In genomic region chr7:13023928-13024731, GRCm38 (mm10) we compare ENCODE assay signal across 8 mouse cellular contexts. TPM values are rescaled to one million over a fixed set of nuclear protein-coding genes. Genes with fewer than 3 reads are reported as not detected.
DNase-seq lines count a peak whose midpoint lies in the region; ATAC-seq and TF ChIP-seq lines count a peak whose summit lies in the region.

No protein-coding gene starts in this region.

- H3K9me3 ChIP-seq in embryonic facial prominence, embryonic 13.5 days: no peaks in the 10 kb centered on the region
- no peaks in the 10 kb centered on the region for H3K9me3 ChIP-seq in limb, embryonic 12.5 days
- H3K9me3 ChIP-seq in midbrain, embryonic 14.5 days (ENCODE audit: control insufficient read depth, low read length): no peaks in the 10 kb centered on the region

- 0 out of 2 replicates have a peak, but pooled peaks have one; percentile 15 for TF ChIP-seq CTCF in heart, adult 2 months (IDR thresholded peaks at IDR 0.05)
- no peak for TF ChIP-seq CTCF in kidney, adult 2 months (conservative IDR thresholded peaks at IDR 0.05; ENCODE audit: insufficient read depth, insufficient read length, low read depth, low read length)

- peak overlapping the region; percentile 100 for H3K27ac ChIP-seq in embryonic facial prominence, embryonic 13.5 days
- H3K27ac ChIP-seq in heart, adult 2 months: peak overlapping the region; percentile 98
- peak overlapping the region; percentile 92 for H3K27ac ChIP-seq in kidney, adult 2 months (ENCODE audit: insufficient read depth, low read depth, low read length)
- H3K27ac ChIP-seq in limb, embryonic 12.5 days: peak overlapping the region; percentile 100
- H3K27ac ChIP-seq in midbrain, embryonic 14.5 days (replicated peaks; ENCODE audit: low read depth, low read length): peak overlapping the region; percentile 99

- H3K4me2 ChIP-seq in embryonic facial prominence, embryonic 13.5 days: peak overlapping the region; percentile 98
- peak overlapping the region; percentile 100 for H3K4me2 ChIP-seq in limb, embryonic 12.5 days
- peak overlapping the region; percentile 98 for H3K4me2 ChIP-seq in midbrain, embryonic 14.5 days (ENCODE audit: low read length)

- peak overlapping the region; percentile 99 for H3K9ac ChIP-seq in embryonic facial prominence, embryonic 13.5 days
- peak overlapping the region; percentile 89 for H3K9ac ChIP-seq in heart, adult 2 months (ENCODE audit: low read depth, low read length)
- H3K9ac ChIP-seq in limb, embryonic 12.5 days (replicated peaks): peak overlapping the region; percentile 99
- H3K9ac ChIP-seq in midbrain, embryonic 14.5 days (replicated peaks; ENCODE audit: low read length): peak overlapping the region; percentile 93

- TF ChIP-seq POLR2A in heart, adult 2 months (IDR thresholded peaks at IDR 0.05; ENCODE audit: insufficient read depth, low read depth, low read length): peak; percentile 88
- peak; percentile 73 for TF ChIP-seq POLR2A in kidney, adult 2 months (IDR thresholded peaks at IDR 0.05; ENCODE audit: low read depth, low read length)

- DNase-seq in 416B (ENCODE audit: low read depth): peak; percentile 96
- DNase-seq in adrenal gland, postnatal 4 days (ENCODE audit: low spot score in 2 of 2): peak; percentile 91 to 92
- DNase-seq in heart, adult 2 months: peak; percentile 96 to 98
- DNase-seq in kidney, adult 2 months: peak; percentile 95
- peak; percentile 97 for DNase-seq in midbrain, embryonic 14.5 days
- DNase-seq in spleen, adult 12 weeks (ENCODE audit: low spot score): peak; percentile 97

- intact Hi-C loops in heart, adult 2 months (cut with DNase I): loop anchor here (1.0 kb wide), 2 partner anchors 10 to 14 kb away; partner anchors contain the start of genes Chmp2a and Zbtb45

- WGBS in embryonic facial prominence, embryonic 13.5 days: under 1% methylated on average over 79 of the region's 95 CpGs
- WGBS in heart, adult 2 months: under 1% methylated on average over 84 of the region's 95 CpGs
- WGBS in kidney, adult 2 months: under 1% methylated on average over 87 of the region's 95 CpGs
- under 1% methylated on average over 74 of the region's 95 CpGs for WGBS in limb, embryonic 12.5 days
- WGBS in midbrain, embryonic 14.5 days: under 1% methylated on average over 93 of the region's 95 CpGs

- H3K4me1 ChIP-seq in embryonic facial prominence, embryonic 13.5 days: peaks cover 28% of the 10 kb centered on the region
- H3K4me1 ChIP-seq in heart, adult 2 months (ENCODE audit: control insufficient read depth, insufficient read depth, low read length): peaks cover 6% of the 10 kb centered on the region
- peaks cover 12% of the 10 kb centered on the region for H3K4me1 ChIP-seq in kidney, adult 2 months (ENCODE audit: control insufficient read depth, insufficient read depth, low read length)
- peaks cover 25% of the 10 kb centered on the region for H3K4me1 ChIP-seq in limb, embryonic 12.5 days (replicated peaks)
- peaks cover 28% of the 10 kb centered on the region for H3K4me1 ChIP-seq in midbrain, embryonic 14.5 days (ENCODE audit: control insufficient read depth, insufficient read depth, low read length)

- peaks cover 1% of the 10 kb centered on the region for H3K79me2 ChIP-seq in heart, adult 2 months (replicated peaks; ENCODE audit: control insufficient read depth, insufficient read depth, low read length)

- H3K27me3 ChIP-seq in embryonic facial prominence, embryonic 13.5 days: no peaks in the 10 kb centered on the region
- no peaks in the 10 kb centered on the region for H3K27me3 ChIP-seq in heart, adult 2 months (ENCODE audit: control insufficient read depth, insufficient read depth, low read length)
- no peaks in the 10 kb centered on the region for H3K27me3 ChIP-seq in kidney, adult 2 months (replicated peaks; ENCODE audit: control insufficient read depth, insufficient read depth, low read length)
- H3K27me3 ChIP-seq in limb, embryonic 12.5 days: no peaks in the 10 kb centered on the region
- H3K27me3 ChIP-seq in midbrain, embryonic 14.5 days (ENCODE audit: control insufficient read depth, insufficient read depth, low read length): no peaks in the 10 kb centered on the region

- peaks cover 40% of the 10 kb centered on the region for H3K36me3 ChIP-seq in embryonic facial prominence, embryonic 13.5 days
- peaks cover 9% of the 10 kb centered on the region for H3K36me3 ChIP-seq in heart, adult 2 months (ENCODE audit: control insufficient read depth, insufficient read depth, low read length)
- H3K36me3 ChIP-seq in kidney, adult 2 months (ENCODE audit: control insufficient read depth, insufficient read depth, low read length): peaks cover 2% of the 10 kb centered on the region; the same call in 1 of the 2 replicates
- H3K36me3 ChIP-seq in limb, embryonic 12.5 days: peaks cover 39% of the 10 kb centered on the region
- H3K36me3 ChIP-seq in midbrain, embryonic 14.5 days (ENCODE audit: control insufficient read depth, insufficient read depth, low read length): peaks cover 39% of the 10 kb centered on the region

- ATAC-seq in embryonic facial prominence, embryonic 13.5 days (ENCODE audit: insufficient number of reproducible peaks, insufficient read depth, low FRiP score, low TSS enrichment, low read depth): peak; percentile 89
- peak; percentile 81 for ATAC-seq in limb, embryonic 12.5 days (ENCODE audit: insufficient number of reproducible peaks, insufficient read depth, low FRiP score, low TSS enrichment, low read depth)
- ATAC-seq in midbrain, embryonic 14.5 days (ENCODE audit: low FRiP score, low TSS enrichment): peak; percentile 90

- peak overlapping the region; percentile 92 for H3K4me3 ChIP-seq in embryonic facial prominence, embryonic 13.5 days
- H3K4me3 ChIP-seq in heart, adult 2 months: peak overlapping the region; percentile 100
- peak overlapping the region; percentile 65 for H3K4me3 ChIP-seq in kidney, adult 2 months (ENCODE audit: insufficient read depth, low read depth, low read length)
- peak overlapping the region; percentile 96 for H3K4me3 ChIP-seq in limb, embryonic 12.5 days (replicated peaks)
- peak overlapping the region; percentile 92 for H3K4me3 ChIP-seq in midbrain, embryonic 14.5 days (replicated peaks; ENCODE audit: low read depth, low read length)

- 0 out of 2 replicates have a peak, but pooled peaks have one; percentile 59 for TF ChIP-seq EP300 in heart, adult 2 months (IDR thresholded peaks at IDR 0.05; ENCODE audit: insufficient read depth, low read depth, low read length)

RNA-seq across cellular contexts. Expression of gene Chmp2a, which starts 10.5 kb away (rescaled TPM):
- total RNA-seq in adrenal gland, postnatal 4 days (2021): 100 to 1,000 TPM; 181 to 189 TPM
- 129 and 137 TPM in 2 replicates for polyA plus RNA-seq in embryonic facial prominence, embryonic 13.5 days (2015; fragmentation: Nextera tagmentation; extraction: Ambion mirVana)
- 100 to 1,000 TPM; 137 to 139 TPM for total RNA-seq in heart, adult 2 months (2021)
- polyA plus RNA-seq in heart, adult 2 months (2012; rRNA removed): 66.1 and 99.2 TPM in 2 replicates
- polyA plus RNA-seq in kidney, adult 2 months (2012; rRNA removed): 103 and 134 TPM in 2 replicates
- polyA plus RNA-seq in limb, embryonic 12.5 days (2016; fragmentation: Nextera tagmentation; extraction: Ambion mirVana): 102 and 104 TPM in 2 replicates
- polyA plus RNA-seq in midbrain, embryonic 14.5 days (2014; fragmentation: Nextera tagmentation; extraction: Ambion mirVana): 188 and 205 TPM in 2 replicates

RNA-seq across cellular contexts. Expression of gene Ube2m, which starts 13.9 kb away (rescaled TPM):
- total RNA-seq in adrenal gland, postnatal 4 days (2021): 100 to 1,000 TPM; 168 to 181 TPM
- polyA plus RNA-seq in embryonic facial prominence, embryonic 13.5 days (2015; fragmentation: Nextera tagmentation; extraction: Ambion mirVana): 74.0 and 97.2 TPM in 2 replicates
- 100 to 1,000 TPM; 169 to 201 TPM for total RNA-seq in heart, adult 2 months (2021)
- polyA plus RNA-seq in heart, adult 2 months (2012; rRNA removed): 242 and 328 TPM in 2 replicates
- polyA plus RNA-seq in kidney, adult 2 months (2012; rRNA removed): 231 and 249 TPM in 2 replicates
- 160 and 165 TPM in 2 replicates for polyA plus RNA-seq in limb, embryonic 12.5 days (2016; fragmentation: Nextera tagmentation; extraction: Ambion mirVana)
- 149 and 181 TPM in 2 replicates for polyA plus RNA-seq in midbrain, embryonic 14.5 days (2014; fragmentation: Nextera tagmentation; extraction: Ambion mirVana)

RNA-seq across cellular contexts. Expression of gene Zbtb45, which starts 14.3 kb away (rescaled TPM):
- 10 to 100 TPM; 18.4 to 18.5 TPM for total RNA-seq in adrenal gland, postnatal 4 days (2021)
- polyA plus RNA-seq in embryonic facial prominence, embryonic 13.5 days (2015; fragmentation: Nextera tagmentation; extraction: Ambion mirVana): 27.1 and 27.2 TPM in 2 replicates
- 1 to 10 TPM; 6.8 to 9.3 TPM for total RNA-seq in heart, adult 2 months (2021)
- polyA plus RNA-seq in heart, adult 2 months (2012; rRNA removed): 8.6 and 14.1 TPM in 2 replicates
- polyA plus RNA-seq in kidney, adult 2 months (2012; rRNA removed): 14.1 and 15.0 TPM in 2 replicates
- 28.7 and 29.9 TPM in 2 replicates for polyA plus RNA-seq in limb, embryonic 12.5 days (2016; fragmentation: Nextera tagmentation; extraction: Ambion mirVana)
- polyA plus RNA-seq in midbrain, embryonic 14.5 days (2014; fragmentation: Nextera tagmentation; extraction: Ambion mirVana): 42.4 and 42.5 TPM in 2 replicates

RNA-seq across cellular contexts. Expression of gene Trim28, which starts 25.2 kb away (rescaled TPM):
- 100 to 1,000 TPM; 392 to 400 TPM for total RNA-seq in adrenal gland, postnatal 4 days (2021)
- polyA plus RNA-seq in embryonic facial prominence, embryonic 13.5 days (2015; fragmentation: Nextera tagmentation; extraction: Ambion mirVana): 327 and 337 TPM in 2 replicates
- 10 to 100 TPM; 83.8 to 86.0 TPM for total RNA-seq in heart, adult 2 months (2021)
- 139 and 195 TPM in 2 replicates for polyA plus RNA-seq in heart, adult 2 months (2012; rRNA removed)
- 186 and 191 TPM in 2 replicates for polyA plus RNA-seq in kidney, adult 2 months (2012; rRNA removed)
- polyA plus RNA-seq in limb, embryonic 12.5 days (2016; fragmentation: Nextera tagmentation; extraction: Ambion mirVana): 496 and 531 TPM in 2 replicates
- polyA plus RNA-seq in midbrain, embryonic 14.5 days (2014; fragmentation: Nextera tagmentation; extraction: Ambion mirVana): 293 and 309 TPM in 2 replicates

RNA-seq across cellular contexts. Expression of gene Slc27a5, which starts 26.1 kb away (rescaled TPM):
- total RNA-seq in adrenal gland, postnatal 4 days (2021): 10 to 100 TPM in 1 of 2 experiments, under 1 TPM in 1; 0.70 to 16.3 TPM
- polyA plus RNA-seq in embryonic facial prominence, embryonic 13.5 days (2015; fragmentation: Nextera tagmentation; extraction: Ambion mirVana): 0.11 and 0.47 TPM in 2 replicates
- total RNA-seq in heart, adult 2 months (2021): not detected
- 0.59 and 0.82 TPM in 2 replicates for polyA plus RNA-seq in heart, adult 2 months (2012; rRNA removed)
- 0.56 and 0.69 TPM in 2 replicates for polyA plus RNA-seq in kidney, adult 2 months (2012; rRNA removed)
- 0.12 TPM in 1 of 2 replicates, not detected in the other for polyA plus RNA-seq in limb, embryonic 12.5 days (2016; fragmentation: Nextera tagmentation; extraction: Ambion mirVana)
- 0.24 and 0.31 TPM in 2 replicates for polyA plus RNA-seq in midbrain, embryonic 14.5 days (2014; fragmentation: Nextera tagmentation; extraction: Ambion mirVana)

Comparison
In these comparisons a context has a peak if more than half of its experiments do, and no peak if none do; other contexts are left out.
1. Peak in every context shown above with its lines: DNase-seq, ATAC-seq, H3K4me3 ChIP-seq and H3K27ac ChIP-seq.